Mouse (Mus musculus): ENCODE results near the gene Mgl2. TPM values are rescaled to one million over a fixed set of nuclear protein-coding genes. Genes with fewer than 3 reads are reported as not detected.
"Not testable (repeated sequence)": the region's sequence is repeated elsewhere in the genome, so short reads cannot be mapped to it uniquely, and the experiment has no call there.

Gene Mgl2
- total RNA-seq, 2 experiments from 2014 or later, result 2.8 to 4.2 TPM

DNA sequence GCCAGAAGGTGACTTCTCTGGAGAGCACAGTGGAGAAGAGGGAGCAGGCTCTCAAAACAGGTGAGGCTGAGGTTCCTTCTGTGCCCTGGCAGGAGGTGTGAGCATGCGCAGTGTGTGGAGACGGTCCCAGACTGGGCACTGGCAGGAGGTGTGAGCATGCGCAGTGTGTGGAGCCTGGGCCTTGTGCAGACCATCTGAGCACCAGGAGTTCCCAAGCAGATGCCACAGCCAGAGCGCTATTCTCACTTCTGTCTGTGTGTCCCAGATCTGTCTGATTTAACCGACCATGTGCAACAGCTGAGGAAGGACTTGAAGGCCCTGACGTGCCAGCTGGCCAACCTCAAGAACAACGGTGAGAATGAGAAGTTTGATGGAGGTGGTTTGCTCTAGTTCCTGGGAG is 39.3 kb downstream of the Mgl2 start:
- DNase-seq (ENCODE audit: low spot score in 2 of 2), result not testable (repeated sequence)

GRCm38 (mm10) chr11:70170291-70170690 is 40.2 kb downstream of the Mgl2 start:
- DNase-seq (ENCODE audit: low spot score in 2 of 2), result no peak

GRCm38 (mm10) chr11:70171181-70171580 is 41.1 kb downstream of the Mgl2 start:
- DNase-seq (ENCODE audit: low spot score in 2 of 2), result no peak

DNA sequence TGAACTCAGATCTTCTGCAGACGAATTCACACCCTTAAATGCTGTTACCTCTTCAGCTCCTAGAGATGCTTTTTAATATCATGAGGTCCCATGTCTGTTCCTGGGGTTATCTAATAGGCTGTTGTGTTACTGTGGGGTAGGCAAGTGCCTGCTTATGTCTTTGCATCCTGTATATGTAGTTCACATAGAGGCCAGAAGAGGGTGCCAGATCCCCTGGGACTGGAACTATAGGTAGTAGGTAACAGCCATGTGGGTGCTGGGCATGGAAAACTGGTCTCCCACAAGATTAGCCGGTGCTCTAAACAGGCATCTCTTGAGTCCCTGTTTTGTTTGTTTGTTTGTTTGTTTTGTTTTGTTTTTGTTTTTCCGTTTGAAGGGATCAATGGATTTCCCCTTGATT is 41.7 kb downstream of the Mgl2 start:
- no peak for DNase-seq (ENCODE audit: low spot score in 2 of 2)

DNA sequence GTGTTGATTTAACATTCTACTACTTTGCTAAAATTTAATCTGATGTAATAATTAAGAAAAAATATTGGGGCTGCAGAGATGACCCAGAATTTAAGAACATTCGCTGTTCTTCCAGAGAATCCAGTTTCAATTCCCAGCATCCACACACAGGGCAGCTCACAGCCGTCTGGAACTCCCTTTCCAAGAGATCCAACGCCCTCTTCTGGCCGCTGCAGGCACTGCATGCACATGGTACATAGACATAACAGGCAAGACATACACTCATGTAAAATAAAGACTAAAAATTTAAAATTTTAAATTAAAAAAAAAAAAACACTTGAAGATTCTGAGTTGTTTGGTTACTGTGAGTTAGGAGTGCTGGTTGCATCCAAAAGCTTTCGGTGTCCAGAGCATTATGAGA is 42.2 kb downstream of the Mgl2 start:
- no peak for DNase-seq (ENCODE audit: low spot score in 2 of 2)

DNA sequence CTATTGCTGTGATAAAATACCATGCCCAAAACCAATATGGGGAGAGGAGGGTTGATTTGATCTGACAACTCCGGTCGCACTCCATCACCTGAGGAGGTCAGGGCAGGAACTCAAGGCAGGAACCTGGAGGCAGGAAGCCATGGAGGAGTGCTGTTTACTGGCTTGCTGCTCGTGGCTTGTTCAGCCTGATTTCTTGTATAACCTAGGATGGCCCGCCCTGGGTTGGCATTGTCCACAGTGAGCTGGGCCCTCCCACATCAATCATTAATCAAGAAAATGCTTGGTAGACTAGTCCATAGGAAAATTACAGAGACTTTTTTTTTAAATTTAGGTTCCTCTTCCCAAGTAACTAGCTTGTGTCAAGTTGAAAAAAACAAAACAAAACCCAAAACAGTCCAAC is 44.4 kb downstream of the Mgl2 start:
- no peak for DNase-seq (ENCODE audit: low spot score in 2 of 2)

DNA sequence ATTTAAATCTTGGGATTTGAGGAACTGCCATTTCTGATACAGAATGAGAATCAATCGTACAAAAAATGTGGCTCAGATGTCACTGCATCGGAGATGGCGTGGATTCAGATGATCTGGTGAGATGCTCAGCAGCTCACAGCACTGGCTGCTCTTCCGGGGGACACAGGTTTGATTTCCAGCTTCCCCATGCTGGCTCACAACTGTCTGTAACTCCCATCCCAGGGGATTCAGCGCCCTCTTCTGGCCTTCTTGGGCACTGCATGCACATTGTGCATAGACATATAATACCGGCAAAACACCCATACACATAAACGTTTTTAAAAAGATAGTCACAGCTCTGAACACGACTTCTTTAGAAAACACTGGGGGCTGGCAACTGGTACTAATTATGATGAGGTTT is 47.5 kb downstream of the Mgl2 start:
- no peak for DNase-seq (ENCODE audit: low spot score in 2 of 2)

DNA sequence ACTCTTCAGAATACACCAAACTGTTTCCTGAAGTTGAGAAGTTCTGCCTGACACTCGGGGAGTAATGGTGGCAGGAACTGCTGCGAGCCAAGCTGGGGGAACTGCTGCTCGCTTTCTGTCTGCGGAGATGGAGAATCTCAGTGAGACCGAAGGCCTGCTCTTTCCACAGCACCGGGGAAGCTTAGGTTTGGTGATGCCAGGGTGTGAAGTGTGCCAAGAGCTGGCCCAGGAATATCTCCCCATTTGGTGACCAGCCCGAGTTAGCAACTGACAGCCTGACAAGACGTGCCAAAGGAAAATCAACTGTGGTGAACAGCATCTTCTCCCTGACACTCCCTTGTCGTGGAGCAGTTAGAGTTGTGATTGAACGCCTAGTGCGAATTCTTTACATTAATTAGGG is 48.2 kb downstream of the Mgl2 start:
- DNase-seq (ENCODE audit: low spot score in 2 of 2), result no peak

GRCm38 (mm10) chr11:70178756-70179155 is 48.6 kb downstream of the Mgl2 start:
- no peak for DNase-seq (ENCODE audit: low spot score in 2 of 2)

DNA sequence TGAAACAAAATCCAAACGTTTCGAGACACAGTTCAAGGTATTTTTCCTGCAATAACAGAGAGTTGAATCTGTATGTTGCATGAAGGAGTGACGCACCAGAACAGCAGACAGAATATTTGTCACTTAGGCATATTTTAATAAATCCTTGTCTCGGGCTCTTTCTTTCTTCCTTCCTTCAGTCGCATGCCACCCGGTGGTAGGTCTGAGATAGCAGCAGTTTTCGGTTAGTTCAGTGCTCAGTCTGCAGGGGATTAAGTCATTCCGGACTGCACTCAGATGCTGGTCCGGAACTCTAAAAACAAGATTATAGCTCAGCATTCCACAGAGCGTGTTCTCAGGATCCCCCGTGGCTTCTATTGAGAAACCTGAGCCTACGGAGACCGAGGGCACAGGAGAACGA is 49.3 kb downstream of the Mgl2 start:
- no peak for DNase-seq (ENCODE audit: low spot score in 2 of 2)

DNA sequence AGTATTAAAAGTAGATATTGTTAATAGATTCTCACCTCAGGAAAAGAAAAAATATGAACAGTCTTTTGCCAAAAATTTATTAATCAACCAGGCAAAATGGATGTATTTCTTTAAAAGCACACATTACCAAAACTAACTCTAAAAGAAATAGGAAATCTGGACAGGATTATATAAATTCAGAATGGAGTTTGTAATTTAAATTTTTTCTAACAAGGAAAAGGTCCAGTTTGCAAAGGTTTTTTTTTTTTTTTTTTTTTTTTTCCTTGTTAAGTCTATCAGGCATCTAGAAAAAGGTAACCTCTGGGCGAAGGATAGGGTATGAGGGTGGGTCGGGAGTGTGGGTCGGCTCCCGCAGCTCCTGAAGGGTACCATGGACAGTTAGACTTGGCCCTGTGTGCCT is 50.4 kb downstream of the Mgl2 start:
- DNase-seq (ENCODE audit: low spot score in 2 of 2), result no peak

- DNase-seq (ENCODE audit: low spot score in 2 of 2), result no peak
Measured at GRCm38 (mm10) chr11:70185120-70185519, 55.0 kb downstream of the Mgl2 start.

Other genes with a start within 250 kb of the Mgl2 start
- gene Kctd11, start 248.9 kb upstream of the Mgl2 start, total RNA-seq (2021), result 1 to 10 TPM; 3.5 to 4.7 TPM
- 1 to 10 TPM in 1 of 2 experiments, under 1 TPM in 1; 0.65 to 1.1 TPM for gene Acap1, start 234.8 kb upstream of the Mgl2 start, total RNA-seq (2021)
- 1 to 10 TPM; 3.2 to 4.1 TPM for gene 2810408A11Rik, start 229.3 kb upstream of the Mgl2 start, total RNA-seq (2021)
- 10 to 100 TPM; 32.3 to 36.9 TPM for gene Neurl4, start 229.3 kb upstream of the Mgl2 start, total RNA-seq (2021)
- gene Gps2, start 216.4 kb upstream of the Mgl2 start, total RNA-seq (2021), result 10 to 100 TPM; 35.9 to 44.5 TPM
- 100 to 1,000 TPM; 565 to 571 TPM for gene Eif5a, start 208.4 kb upstream of the Mgl2 start, total RNA-seq (2021)
- gene Ybx2, start 194.5 kb upstream of the Mgl2 start, total RNA-seq (2021), result 1 to 10 TPM; 5.1 to 6.4 TPM
- 100 to 1,000 TPM; 111 to 142 TPM for gene Slc2a4, start 182.1 kb upstream of the Mgl2 start, total RNA-seq (2021)
- gene Cldn7, start 165.6 kb upstream of the Mgl2 start, total RNA-seq (2021), result under 1 TPM in 1 of 2 experiments, not detected in 1; 0.34 TPM
- 100 to 1,000 TPM; 204 to 229 TPM for gene Ctdnep1, start 149.2 kb upstream of the Mgl2 start, total RNA-seq (2021)
- gene Elp5, start 147.8 kb upstream of the Mgl2 start, total RNA-seq (2021), result 10 to 100 TPM; 61.9 to 63.7 TPM
- gene Gabarap, start 139.2 kb upstream of the Mgl2 start, total RNA-seq (2021), result 100 to 1,000 TPM; 234 to 246 TPM
- gene Phf23, start 134.6 kb upstream of the Mgl2 start, total RNA-seq (2021), result 10 to 100 TPM; 31.5 to 34.7 TPM
- gene Dvl2, start 129.7 kb upstream of the Mgl2 start, total RNA-seq (2021), result 10 to 100 TPM; 19.1 to 22.8 TPM
- 100 to 1,000 TPM; 233 to 241 TPM for gene Acadvl, start 114.9 kb upstream of the Mgl2 start, total RNA-seq (2021)
- 10 to 100 TPM; 23.9 to 33.8 TPM for gene Dlg4, start 113.4 kb upstream of the Mgl2 start, total RNA-seq (2021)
- under 1 TPM in 1 of 2 experiments, not detected in 1; 0.62 TPM for gene Asgr1, start 76.2 kb upstream of the Mgl2 start, total RNA-seq (2021)
- under 1 TPM in 1 of 2 experiments, not detected in 1; 0.62 TPM for gene Asgr2, start 37.7 kb upstream of the Mgl2 start, total RNA-seq (2021)
- gene Clec10a, start 25.9 kb downstream of the Mgl2 start, total RNA-seq (2021), result 10 to 100 TPM in 1 of 2 experiments, 1 to 10 TPM in 1; 8.6 to 10.5 TPM
- gene Slc16a11, start 82.4 kb downstream of the Mgl2 start, total RNA-seq (2021), result not detected
- gene Slc16a13, start 90.7 kb downstream of the Mgl2 start, total RNA-seq (2021), result 1 to 10 TPM; 2.6 to 3.2 TPM
- gene Bcl6b, start 99.5 kb downstream of the Mgl2 start, total RNA-seq (2021), result 10 to 100 TPM; 20.2 to 22.2 TPM
- 10 to 100 TPM; 51.4 to 56.9 TPM for gene 0610010K14Rik, start 107.6 kb downstream of the Mgl2 start, total RNA-seq (2021)
- gene Gm21988, start 109.5 kb downstream of the Mgl2 start, total RNA-seq (2021), result 1 to 10 TPM; 2.5 to 4.1 TPM
- 100 to 1,000 TPM in 1 of 2 experiments, 10 to 100 TPM in 1; 83.0 to 103 TPM for gene Rnasek, start 109.5 kb downstream of the Mgl2 start, total RNA-seq (2021)
- 1 to 10 TPM; 1.3 to 1.7 TPM for gene Alox12, start 125.0 kb downstream of the Mgl2 start, total RNA-seq (2021)
- gene Alox12e, start 192.3 kb downstream of the Mgl2 start, total RNA-seq (2021), result under 1 TPM in 1 of 2 experiments, not detected in 1; 0.13 TPM
- gene Alox15, start 221.7 kb downstream of the Mgl2 start, total RNA-seq (2021), result under 1 TPM; 0.13 to 0.25 TPM

All from gastrocnemius, postnatal 4 days (tissue).